Mouse (Mus musculus) ES-E14 (cell line): ENCODE measurements around the gene Hsd11b2. TPM values are rescaled to one million over a fixed set of nuclear protein-coding genes. Genes with fewer than 3 reads are reported as not detected.
A peak's percentile ranks its signal among the peaks of the same experiment; 100 is the strongest.

ENCODE experiments used
- DNase-seq: peaks from one replicate; pipeline ENCODE4 v3.0.0-alpha.2; 2013; ENCODE audit warnings: low read depth, low spot score
- H3K27ac ChIP-seq: 2 replicates; pipeline ENCODE4 v1.5.1; 2012; ENCODE audit warnings: low read depth, mild to moderate bottlenecking, low read length, moderate library complexity, mixed read lengths; ENCODE audit not compliant: poor library complexity, insufficient read depth, severe bottlenecking
- H3K36me3 ChIP-seq: 2 replicates; pipeline ENCODE4 v1.6.1; 2012; ENCODE audit warnings: mild to moderate bottlenecking, low read length, moderate library complexity, mixed read lengths; ENCODE audit not compliant: control insufficient read depth, poor library complexity, insufficient read depth, severe bottlenecking
- H3K4me1 ChIP-seq, 2 experiments: fragments of 150-350 bp in 1 of 2; sonication (generic) in 1 of 2; 2 replicates each; pipeline ENCODE4 v1.6.1; 2012; ENCODE audit warnings: low read length in 2 of 2, mild to moderate bottlenecking in 1 of 2, mixed read lengths in 1 of 2; ENCODE audit not compliant: control insufficient read depth in 2 of 2, insufficient read depth in 2 of 2, poor library complexity in 1 of 2
- H3K4me3 ChIP-seq, 2 experiments: fragments of 150-350 bp in 1 of 2; sonication (generic) in 1 of 2; 2 replicates each; pipeline ENCODE4 v1.5.1; 2012; ENCODE audit warnings: low read length in 2 of 2, low read depth in 1 of 2, mild to moderate bottlenecking in 1 of 2, mixed read lengths in 1 of 2; ENCODE audit not compliant: insufficient read depth in 1 of 2, poor library complexity in 1 of 2, severe bottlenecking in 1 of 2
- H3K9ac ChIP-seq: 2 replicates; pipeline ENCODE4 v1.6.1; 2012; ENCODE audit warnings: low read depth, mild to moderate bottlenecking, low read length, mixed read lengths; ENCODE audit not compliant: poor library complexity, insufficient read depth, severe bottlenecking
- H3K9me3 ChIP-seq: fragments of 150-350 bp; sonication (generic); 2 replicates; pipeline ENCODE4 v1.6.1; 2012; ENCODE audit warnings: low read depth, mild to moderate bottlenecking, low read length; ENCODE audit not compliant: control insufficient read depth, insufficient read depth
- CHD2 ChIP-seq: IDR thresholded peaks from 2 replicates; pipeline ENCODE4 v1.6.1; 2014; ENCODE audit warnings: mild to moderate bottlenecking, low read depth, low read length, inconsistent platforms
- HCFC1 ChIP-seq: IDR thresholded peaks from 2 replicates; pipeline ENCODE4 v1.6.1; 2012; ENCODE audit warnings: low read length, inconsistent platforms, borderline replicate concordance; ENCODE audit not compliant: insufficient read depth
- MAFK ChIP-seq: IDR thresholded peaks from 2 replicates; pipeline ENCODE4 v1.6.1; 2014; ENCODE audit warnings: mild to moderate bottlenecking, low read depth, low read length, inconsistent platforms; ENCODE audit not compliant: insufficient read depth
- ZC3H11A ChIP-seq: IDR thresholded peaks from 2 replicates; pipeline ENCODE4 v1.6.1; 2012; ENCODE audit warnings: low read depth, mild to moderate bottlenecking, inconsistent platforms, low read length, borderline replicate concordance
- ZNF384 ChIP-seq: IDR thresholded peaks from 2 replicates; pipeline ENCODE4 v1.6.1; 2012; ENCODE audit warnings: low read depth, low read length, inconsistent platforms
- in situ Hi-C, 2 experiments: fragments of 600-800 bp; cut with MboI; formaldehyde crosslinking; loops; one replicate each; pipeline ENCODE4 v1.15.1; 2025; ENCODE audit warnings: low sequenced_read_pairs in 2 of 2, inconsistent platforms in 1 of 2; ENCODE audit not compliant: unreplicated experiment in 2 of 2
- total RNA-seq: library from RNA; depleted of rRNA; stranded (reverse); fragments of 300-350 nt; gene quantifications from 2 replicates; pipeline ENCODE4 v1.2.3, GENCODE M21; 2012

Gene Hsd11b2
- total RNA-seq, 1 experiment: 0.67 TPM

DNA sequence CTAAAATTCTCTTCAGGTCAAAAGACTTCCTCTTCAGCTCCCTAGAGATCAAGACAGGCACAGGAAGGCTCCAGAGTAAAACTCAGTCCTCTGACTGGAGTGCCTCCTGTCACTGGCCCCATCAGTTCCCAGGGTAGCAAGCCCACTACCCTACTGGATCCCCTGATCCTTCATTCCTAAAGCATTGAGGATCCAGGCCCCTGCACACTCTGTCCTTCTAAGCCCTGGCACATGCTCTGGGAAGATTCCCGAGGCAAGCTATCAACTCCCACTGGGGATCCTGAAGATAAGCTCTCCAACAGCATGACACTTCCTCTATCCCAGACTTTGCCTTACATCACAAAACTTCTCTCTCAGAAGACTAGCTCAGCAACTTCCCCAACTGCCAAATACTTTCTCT, 25.1 kb downstream of the Hsd11b2 start:
- Histone ChIP-seq H3K27ac (no peak overlapping the region), H3K9ac (no peak overlapping the region), H3K36me3 (peaks cover 4% of the 10 kb centered on the region; the same call in 1 of the 2 replicates), H3K4me1 (no peaks in the 10 kb centered on the region), H3K9me3 (no peaks in the 10 kb centered on the region), H3K4me3 (no peak overlapping the region)
- in situ Hi-C loops: no loop called here
- DNase-seq: no peak
- TF ChIP-seq HCFC1: no peak

DNA sequence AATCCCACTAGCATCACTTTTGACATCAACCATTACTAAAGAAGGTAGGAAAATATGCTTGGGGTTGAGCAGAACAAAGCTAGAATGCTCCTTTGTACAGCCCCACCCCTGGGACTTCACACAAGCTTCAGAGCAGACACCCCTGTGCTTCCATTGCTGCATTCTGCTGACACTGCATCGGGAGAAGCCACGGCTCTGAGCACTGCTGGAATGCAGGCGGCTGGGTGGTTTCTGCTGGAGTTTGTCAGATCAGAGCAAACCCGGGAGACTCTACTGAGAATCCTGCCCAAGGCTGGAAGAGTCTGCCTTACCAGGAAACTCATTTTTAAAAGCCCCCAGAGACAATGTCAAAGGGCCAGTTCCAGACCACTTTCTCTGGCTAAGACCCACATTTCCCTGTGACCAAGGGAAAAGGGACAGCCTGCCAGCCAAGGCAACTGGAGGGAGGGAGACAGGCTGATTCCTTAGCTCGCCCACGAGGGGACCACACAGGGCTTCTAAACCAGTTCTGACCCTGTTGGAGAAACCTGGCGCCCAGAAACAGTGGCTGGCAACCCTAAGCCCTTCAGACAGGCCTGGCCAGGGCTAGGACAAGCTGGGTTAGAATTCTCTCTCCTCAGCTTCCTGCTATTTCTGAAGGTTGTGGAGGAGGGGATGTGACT, 26.1 kb downstream of the Hsd11b2 start:
- no peak for TF ChIP-seq ZC3H11A
- no peak for TF ChIP-seq CHD2
- no peak for TF ChIP-seq ZNF384
- TF ChIP-seq MAFK: 0 out of 2 replicates have a peak, but pooled peaks have one; percentile 52
- no peak for DNase-seq

DNA sequence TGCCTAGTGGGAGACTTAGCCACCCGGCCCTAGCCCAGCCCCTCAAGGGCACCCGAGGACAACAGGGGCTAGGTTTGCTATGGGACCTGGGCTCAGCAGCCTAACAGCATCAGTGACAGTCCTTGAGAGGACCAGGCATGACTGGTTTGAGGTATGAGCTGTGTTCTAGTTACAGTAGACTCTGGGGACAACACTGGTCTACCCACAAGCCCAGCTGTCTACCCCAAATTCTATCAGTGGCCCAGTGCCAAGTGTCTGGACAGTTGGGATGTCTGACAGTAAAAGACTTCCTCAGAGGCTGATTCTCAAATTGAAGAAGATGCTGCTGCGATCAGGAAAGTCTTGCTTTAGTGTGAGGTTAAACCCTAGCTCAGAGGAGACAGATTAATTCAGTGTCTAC, 26.7 kb downstream of the Hsd11b2 start:
- Histone ChIP-seq H3K27ac (no peak overlapping the region), H3K4me1 (no peaks in the 10 kb centered on the region), H3K9me3 (no peaks in the 10 kb centered on the region), H3K4me3 (no peak overlapping the region), H3K36me3 (peaks cover 3% of the 10 kb centered on the region; the same call in 1 of the 2 replicates), H3K9ac (no peak overlapping the region)
- DNase-seq: no peak
- TF ChIP-seq ZC3H11A (no peak), ZNF384 (no peak), CHD2 (no peak), HCFC1 (no peak), MAFK (no peak)
- in situ Hi-C loops: no loop called here

More for the DNA sequence above, 26.1 kb downstream of the Hsd11b2 start:
- Histone ChIP-seq H3K9ac (no peak overlapping the region), H3K4me3 (no peak overlapping the region), H3K4me1 (no peaks in the 10 kb centered on the region), H3K9me3 (no peaks in the 10 kb centered on the region), H3K36me3 (no peaks in the 10 kb centered on the region; the same call in 1 of the 2 replicates), H3K27ac (no peak overlapping the region)
- in situ Hi-C loops: no loop called here

DNA sequence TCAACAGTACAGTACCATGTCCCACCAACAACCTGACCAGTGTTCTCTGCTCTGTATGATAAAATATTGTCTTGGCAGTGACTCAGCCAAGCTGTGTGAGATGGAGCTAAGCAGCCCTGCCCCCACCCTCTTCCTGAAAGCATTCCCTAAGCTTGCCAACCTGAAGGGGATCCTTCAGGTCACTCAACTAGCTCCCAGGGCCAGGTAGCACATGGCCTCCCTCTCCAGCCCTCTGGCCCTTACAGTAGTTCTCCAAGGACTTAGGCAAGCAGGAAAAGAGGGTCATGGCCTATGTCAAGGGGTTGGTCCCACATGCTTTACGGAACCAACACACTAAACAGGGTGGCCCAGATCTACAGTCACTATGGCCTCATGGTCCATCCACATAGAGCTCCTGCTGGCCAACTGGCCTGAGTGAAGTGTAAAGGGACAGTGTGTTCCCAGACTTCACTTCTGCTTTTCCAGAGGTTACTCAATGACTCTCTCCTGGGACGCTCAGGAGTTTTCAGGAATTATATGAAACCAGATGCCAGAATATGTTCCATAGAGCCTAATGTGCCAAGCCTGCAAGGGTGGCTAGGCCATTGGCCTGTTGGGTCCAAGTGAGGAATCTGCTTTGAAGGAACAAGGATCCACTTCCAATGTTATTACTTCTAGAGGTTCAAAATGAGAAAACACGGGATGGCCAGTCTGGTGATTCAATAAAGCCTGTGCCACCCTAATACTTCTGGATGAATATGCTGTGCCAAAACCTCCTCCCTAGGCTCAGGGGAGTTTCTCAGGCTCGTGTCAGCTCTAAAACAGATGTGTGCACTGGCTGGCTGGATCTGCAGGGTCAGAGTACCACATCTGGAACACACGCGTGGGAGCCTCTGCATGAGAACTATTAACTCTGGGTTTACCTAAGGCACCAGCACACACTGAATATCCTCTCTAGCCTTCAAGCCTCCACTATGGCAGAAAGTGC, 28.1 kb downstream of the Hsd11b2 start:
- H3K9me3 ChIP-seq: no peaks in the 10 kb centered on the region
- no peak overlapping the region for H3K4me3 ChIP-seq
- H3K9ac ChIP-seq: no peak overlapping the region
- no peaks in the 10 kb centered on the region for H3K4me1 ChIP-seq
- DNase-seq: no peak
- H3K27ac ChIP-seq: no peak overlapping the region
- H3K36me3 ChIP-seq: peaks cover 3% of the 10 kb centered on the region; the same call in 1 of the 2 replicates
- in situ Hi-C loops: no loop called here
- TF ChIP-seq HCFC1 (no peak), MAFK (no peak), ZC3H11A (no peak)
